Mouse (Mus musculus) c-Kit-positive CD71-positive TER-119-positive erythroid progenitor cells, embryonic 14.5 days (primary cell): Measurements from ENCODE around the gene Kmo.

Experiments
- DNase-seq: peaks from one replicate; pipeline ENCODE4 v3.0.0-alpha.2; 2013; ENCODE audit warnings: low spot score

Gene Kmo

DNA sequence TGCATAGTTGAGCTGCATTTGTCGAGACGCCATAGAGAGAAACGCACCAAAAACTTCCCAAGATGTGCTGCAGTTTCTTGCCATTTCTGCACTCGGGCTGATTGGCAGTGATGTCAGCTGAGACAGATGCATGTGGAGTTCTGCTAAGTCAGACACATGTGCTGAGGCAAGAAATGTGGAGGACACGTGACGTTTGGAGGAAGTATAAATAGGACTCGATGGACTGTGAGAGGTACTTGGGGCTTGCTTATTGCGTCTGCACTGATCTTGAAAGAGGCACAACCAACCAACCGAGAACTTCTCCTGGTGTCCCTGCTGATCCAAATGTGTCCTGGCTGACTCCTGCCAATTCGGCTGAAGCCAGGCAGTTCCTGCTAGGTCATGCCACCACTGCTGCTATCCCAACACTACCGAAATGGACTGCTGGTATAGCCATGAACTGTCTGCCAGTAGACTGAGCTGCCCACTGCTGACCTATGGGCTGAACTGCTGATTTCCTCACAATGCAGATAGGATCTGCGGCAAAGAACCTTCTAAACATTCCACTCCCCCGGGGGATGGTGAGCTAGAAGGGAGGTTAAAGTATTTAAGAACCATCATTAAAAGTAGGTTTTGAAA is at the start of gene Kmo:
Gene Kmo, plus strand, starts transcription at position 568 of the 618 bp plus-strand sequence.
- DNase-seq: no peak

DNA sequence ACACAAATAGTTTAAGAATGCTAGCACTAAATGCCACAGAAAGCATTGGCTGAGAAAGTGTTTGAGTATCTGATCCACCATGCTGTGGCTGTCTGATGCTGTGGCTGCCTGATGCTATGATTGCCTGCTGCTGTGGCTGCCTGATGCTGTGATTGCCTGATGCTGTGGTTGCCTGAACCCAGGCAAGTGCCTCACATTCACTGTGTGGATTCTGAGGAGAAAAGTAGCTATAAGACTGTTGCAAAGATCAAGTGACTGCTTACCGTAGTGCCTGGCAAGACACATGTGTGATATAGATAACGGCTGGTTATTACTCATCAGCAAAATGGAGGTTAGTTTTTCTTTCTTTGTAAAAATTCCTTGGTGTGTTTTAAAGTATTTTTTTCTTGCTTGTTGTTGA is 46.1 kb upstream of the Kmo start:
- DNase-seq: no peak

DNA sequence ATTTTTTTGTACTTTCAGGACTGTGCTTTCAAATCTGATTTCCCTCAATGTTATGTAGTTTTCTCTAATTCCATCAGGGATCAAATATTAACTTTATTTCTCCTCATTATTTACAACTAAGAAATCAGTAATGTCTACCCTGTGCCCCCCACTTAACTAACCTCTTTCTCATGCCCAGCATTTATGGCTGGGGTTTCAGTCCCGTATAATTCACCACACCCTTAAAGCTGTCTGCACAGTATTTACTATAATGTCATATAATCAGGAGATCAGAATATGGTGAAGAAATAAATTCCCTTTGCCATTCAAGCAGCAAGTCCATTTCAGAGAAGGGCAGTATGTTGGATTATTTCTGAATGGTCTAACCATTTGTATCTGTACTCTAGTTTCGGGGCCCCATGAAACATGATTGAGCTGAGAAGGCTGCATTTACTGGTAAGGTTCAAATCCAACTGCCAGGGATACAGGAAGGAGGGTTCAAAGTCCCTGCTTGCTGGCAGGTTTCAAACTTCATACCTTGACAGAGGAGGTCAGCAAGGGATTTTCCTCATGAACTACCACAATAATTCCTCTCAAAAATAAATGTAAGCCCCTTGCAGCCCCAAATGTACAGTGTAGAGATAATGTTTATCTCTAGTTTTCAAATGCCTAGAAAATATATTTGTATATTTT is 41.6 kb upstream of the Kmo start:
- DNase-seq: no peak

DNA sequence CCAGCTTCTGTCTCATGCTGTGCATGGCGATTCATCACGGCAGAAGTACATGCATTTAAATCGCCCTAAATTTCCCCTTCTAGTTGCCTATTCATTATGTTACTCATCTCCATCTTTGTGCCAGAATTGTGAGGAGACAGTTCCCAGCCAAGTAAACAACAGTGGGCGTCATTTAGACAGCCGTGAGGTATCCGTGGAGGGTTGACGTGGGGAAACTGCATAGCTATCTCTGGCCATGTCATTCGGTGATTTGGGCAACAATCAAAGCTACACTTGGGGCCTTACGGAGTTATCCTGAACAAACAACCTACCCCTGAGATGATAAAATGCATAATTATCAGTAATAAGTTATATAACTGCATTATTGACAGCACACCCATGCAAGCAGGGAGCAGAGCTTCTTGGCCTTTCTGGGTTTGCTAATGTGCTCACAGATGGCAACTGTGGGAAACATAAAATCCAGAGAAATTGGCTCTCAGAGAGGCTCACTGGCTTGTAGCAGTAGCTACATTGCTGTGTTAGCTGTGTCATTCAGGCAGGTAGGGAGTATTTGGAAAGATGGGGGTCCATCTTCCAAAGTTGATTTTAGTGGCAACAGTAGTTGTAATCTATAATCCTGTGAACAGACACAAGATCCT is 40.5 kb upstream of the Kmo start:
- no peak for DNase-seq

DNA sequence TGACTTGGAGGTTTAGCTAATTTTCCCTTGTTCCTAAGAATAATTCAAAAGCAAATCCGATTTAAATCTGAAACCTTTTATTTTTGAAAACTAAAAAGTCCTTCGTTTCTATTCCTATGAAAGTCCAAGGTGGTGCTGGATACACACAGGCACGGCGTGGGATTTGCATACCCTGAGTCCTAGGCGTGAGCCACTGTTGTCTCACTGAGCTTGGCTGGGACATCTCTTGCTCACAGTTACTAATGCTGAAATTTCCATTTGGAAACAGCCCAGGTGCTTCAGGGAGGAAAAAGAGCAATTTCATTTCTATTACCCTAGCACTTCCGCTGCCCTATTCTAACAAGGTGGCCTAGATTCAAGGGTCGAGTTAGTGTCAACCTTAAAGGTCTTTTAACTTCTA is 39.8 kb upstream of the Kmo start:
- no peak for DNase-seq

GRCm38 (mm10) chr1:175582799-175583198 is 37.4 kb upstream of the Kmo start:
- DNase-seq: no peak

GRCm38 (mm10) chr1:175585267-175585666 is 34.9 kb upstream of the Kmo start:
- no peak for DNase-seq

- DNase-seq: no peak
Measured at GRCm38 (mm10) chr1:175586656-175587055, 33.5 kb upstream of the Kmo start.

GRCm38 (mm10) chr1:175592832-175593231 is 27.3 kb upstream of the Kmo start:
- DNase-seq: no peak

DNA sequence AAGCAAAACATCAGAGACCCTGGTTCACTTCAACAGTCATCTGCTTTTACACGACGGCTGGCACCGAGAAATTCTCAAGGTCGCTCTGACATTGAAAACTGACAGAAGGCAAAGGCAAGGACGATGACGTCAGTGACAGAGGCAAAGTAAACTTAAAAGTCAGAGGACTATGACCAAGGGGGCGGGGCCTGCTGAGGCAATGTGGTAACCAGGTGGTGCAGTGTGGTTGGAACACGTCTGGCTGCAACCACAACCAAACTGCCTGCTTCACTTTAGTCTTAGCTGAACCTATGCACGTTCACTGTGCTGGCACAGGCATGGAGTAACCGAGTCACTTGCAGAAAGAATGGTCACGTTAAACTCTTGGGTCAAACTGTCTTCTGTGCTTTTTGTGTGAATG is 17.9 kb upstream of the Kmo start:
- DNase-seq: no peak

DNA sequence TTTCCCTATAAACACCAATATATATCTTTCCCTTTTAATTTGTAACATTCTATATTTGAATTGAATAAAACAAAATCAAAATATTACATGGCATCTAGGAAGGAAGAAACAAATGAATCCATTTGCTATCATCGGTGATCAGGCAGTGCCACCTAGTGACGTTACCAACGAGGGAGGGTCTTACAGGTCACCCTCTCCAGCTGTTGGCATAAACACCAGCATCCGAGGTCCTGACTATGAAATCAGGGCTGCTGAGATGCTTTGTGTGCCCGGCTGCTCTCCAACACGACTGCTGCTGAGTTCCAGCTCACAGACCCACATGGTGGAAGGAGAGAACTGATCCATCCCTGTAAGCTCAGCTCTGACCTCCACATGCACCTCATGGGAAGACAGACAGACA is 16.8 kb upstream of the Kmo start:
- no peak for DNase-seq

GRCm38 (mm10) chr1:175607308-175607707 is 12.9 kb upstream of the Kmo start:
- no peak for DNase-seq

DNA sequence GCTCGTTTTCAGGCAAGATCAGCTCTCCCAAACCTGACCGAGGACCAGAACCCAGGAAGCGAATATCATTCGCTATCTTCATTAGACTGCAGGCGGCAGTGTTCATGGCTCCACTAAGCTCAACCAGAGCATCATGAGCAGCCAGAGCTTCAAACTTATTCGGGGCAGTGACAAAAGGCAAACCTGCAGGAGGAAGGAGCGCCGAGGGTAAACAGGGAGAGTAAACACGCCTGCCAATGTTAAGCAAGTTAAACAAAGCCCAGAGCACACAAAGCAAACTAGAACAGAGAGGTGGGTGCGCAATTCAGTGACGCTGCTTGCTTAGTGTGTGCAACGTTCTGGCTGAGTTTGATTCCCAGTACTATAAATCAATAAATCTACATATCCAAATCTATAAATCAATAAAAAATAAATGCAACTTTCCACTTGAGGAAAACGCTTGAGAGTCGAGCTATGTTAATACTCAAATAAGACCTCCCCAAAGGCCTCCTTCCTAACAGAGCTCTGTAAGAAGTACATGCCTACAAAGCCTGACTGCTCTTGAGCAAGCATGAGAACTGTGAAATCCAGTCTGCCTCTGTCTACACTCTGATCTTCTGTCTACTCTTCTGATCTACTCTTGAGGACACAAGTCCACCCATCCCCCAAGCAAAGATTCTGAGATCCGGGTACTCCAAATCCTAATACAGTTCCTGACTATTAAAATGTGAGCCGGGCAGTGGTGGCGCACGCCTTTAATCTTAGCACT is 12.2 kb upstream of the Kmo start:
- DNase-seq: no peak

DNA sequence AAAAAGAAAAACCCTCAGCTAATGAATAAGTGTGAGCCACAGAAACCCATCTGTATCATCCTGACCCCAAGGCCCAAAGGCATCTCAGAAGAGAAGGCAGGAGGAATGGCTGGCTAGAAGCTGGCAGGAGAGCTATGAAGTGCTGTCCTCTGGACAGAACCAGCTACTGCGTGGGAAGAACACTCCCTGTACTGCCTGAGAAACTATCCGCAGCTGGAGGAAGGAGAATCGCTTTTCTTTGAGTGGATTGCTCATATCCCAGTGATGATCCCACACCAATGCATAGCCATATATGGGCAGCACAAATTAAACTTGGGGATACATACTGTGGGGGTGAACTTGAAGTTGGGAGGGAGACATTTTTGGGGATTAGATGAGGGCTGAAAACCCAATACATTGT is 11.5 kb upstream of the Kmo start:
- no peak for DNase-seq

GRCm38 (mm10) chr1:175614992-175615391 is 5.2 kb upstream of the Kmo start:
- DNase-seq: no peak

GRCm38 (mm10) chr1:175623656-175624055 is 3.5 kb downstream of the Kmo start:
- no peak for DNase-seq

DNA sequence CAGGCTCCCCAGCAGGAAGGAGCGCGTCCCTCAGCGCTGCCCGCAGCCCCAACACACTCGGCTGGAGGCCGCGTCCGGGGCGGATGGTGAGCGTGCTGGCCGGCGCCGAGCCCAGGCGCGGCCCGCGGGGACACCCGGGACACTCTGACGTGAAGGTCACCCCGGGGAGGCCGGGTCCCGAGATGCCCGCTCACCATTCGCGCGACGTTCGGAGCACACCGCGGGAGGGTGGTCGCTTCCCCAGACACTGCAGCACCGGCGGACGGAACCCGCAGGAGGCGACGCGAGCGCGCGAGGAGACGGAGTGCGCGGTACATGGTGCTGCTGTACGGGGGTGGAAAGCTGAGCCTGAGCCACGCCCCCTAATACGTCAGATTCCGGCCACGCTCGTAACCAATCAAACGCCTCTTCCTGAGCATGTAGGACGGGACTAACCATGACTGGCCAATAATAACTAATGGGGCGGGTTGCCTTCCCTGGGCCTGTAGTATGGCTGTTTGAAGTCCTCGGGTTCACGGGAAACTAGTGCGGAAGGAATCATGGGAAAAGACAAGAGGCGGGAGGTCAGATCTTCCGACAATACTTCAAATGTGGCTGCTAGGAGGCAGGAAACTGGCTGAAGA is 5.2 kb downstream of the Kmo start, which contains the start of gene Fh1:
Gene Fh1, minus strand, starts transcription at position 379 of the 623 bp plus-strand sequence.
- DNase-seq: peak; percentile 96

DNA sequence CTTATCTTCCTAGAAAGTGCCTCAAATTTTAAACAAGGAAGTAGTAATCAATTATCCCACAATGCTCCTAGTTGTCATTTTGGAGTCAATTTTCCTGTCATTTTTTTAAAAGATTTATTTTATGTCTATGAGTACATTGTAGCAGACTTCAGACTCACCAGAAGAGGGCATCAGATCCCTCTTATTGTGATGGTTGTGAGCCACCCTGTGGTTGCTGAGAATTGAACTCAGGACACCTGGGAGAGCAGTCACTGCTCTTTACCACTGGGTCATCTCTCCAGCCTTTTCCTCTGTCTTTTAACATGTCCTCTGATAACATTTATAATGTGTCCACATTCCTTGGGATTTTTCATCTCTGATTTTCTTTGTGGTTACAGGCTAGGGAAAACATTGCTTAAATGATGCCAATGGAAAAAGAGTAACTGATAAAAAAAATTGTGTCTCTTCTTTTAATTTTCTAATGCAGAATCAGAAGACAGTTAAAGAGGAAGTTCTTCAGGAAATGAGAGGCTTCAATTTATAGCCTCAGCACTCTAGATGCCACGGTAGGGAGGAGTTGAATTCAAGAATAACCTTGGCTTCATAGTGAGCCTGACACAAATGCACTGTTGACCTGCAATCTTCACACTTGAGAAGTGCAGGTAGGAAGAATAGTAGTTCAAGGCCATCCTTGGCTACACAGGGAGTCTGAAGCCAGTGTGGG is 6.0 kb downstream of the Kmo start:
- DNase-seq: no peak

GRCm38 (mm10) chr1:175629248-175629647 is 9.1 kb downstream of the Kmo start:
- no peak for DNase-seq

DNA sequence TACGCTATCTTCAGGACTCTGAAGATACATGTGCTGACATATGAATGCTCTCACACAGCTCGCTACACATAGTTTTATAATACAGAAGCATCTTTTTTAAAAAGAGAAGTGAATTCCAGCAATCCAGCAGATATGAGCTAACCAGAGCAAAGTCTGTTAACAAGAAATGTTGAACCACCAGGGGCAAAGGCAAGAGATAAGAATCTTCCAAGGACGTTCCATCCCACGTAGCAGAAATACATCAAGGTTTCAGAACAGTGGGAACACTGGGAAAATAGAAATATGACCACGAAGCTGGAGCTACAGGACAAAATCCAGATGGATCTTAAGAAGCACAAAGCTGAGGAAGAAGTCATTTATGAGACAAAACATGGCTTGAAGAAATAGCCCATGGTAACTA is 10.2 kb downstream of the Kmo start:
- no peak for DNase-seq

DNA sequence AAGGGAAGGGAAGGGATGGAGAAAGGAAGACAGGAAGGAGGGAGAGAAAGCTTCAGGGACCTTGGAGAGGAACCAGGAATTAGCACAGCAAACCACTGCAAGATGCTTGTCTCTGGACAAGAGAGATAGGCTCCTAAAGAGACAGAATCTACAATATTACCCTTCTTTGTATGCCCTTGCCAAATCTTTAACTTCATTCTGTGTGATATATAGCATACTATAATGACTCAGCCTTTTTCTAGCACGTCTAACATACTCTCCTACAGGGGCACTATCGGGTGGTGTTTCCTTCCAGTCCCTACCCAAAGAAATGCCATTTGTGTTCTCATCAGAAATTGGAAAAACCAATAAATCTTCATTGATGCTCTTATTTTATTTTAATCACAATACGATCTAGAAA is 10.9 kb downstream of the Kmo start:
- no peak for DNase-seq
